Mouse (Mus musculus) bone marrow, adult 2 months (tissue): ENCODE results near the gene Naa16. TPM values are rescaled to one million over a fixed set of nuclear protein-coding genes. Genes with fewer than 3 reads are reported as not detected.

ENCODE experiments used
- H3K27ac ChIP-seq: fragments of 200-500 bp; 2 replicates; pipeline ENCODE4 v1.5.1; 2012; ENCODE audit warnings: low read depth, mild to moderate bottlenecking, control low read depth, inconsistent platforms, low read length; ENCODE audit not compliant: control insufficient read depth, poor library complexity, insufficient read depth
- H3K4me1 ChIP-seq: fragments of 200-500 bp; 2 replicates; pipeline ENCODE4 v1.6.1; 2011; ENCODE audit warnings: low read length; ENCODE audit not compliant: control insufficient read depth, insufficient read depth
- H3K4me3 ChIP-seq: fragments of 200-500 bp; replicated peaks from 2 replicates; pipeline ENCODE3; 2011; ENCODE audit warnings: mild to moderate bottlenecking, low read depth, low read length, control low read depth; ENCODE audit not compliant: control insufficient read depth
- CTCF ChIP-seq: fragments of 200-500 bp; IDR thresholded peaks from 2 replicates; pipeline ENCODE4 v1.5.1; 2011; ENCODE audit warnings: low read length, control low read depth; ENCODE audit not compliant: control insufficient read depth, insufficient read depth
- POLR2A ChIP-seq: fragments of 200-500 bp; IDR thresholded peaks from 2 replicates; pipeline ENCODE4 v1.6.1; 2011; ENCODE audit warnings: low read depth, mild to moderate bottlenecking, control low read depth, low read length, borderline replicate concordance; ENCODE audit not compliant: control insufficient read depth
- WGBS: fragments of 180-500 bp; shearing (Covaris S2); methylation state at CpG from one replicate; pipeline ENCODE4 v1.1.7; 2018; 5-methylcytosine and 5-hydroxymethylcytosine counted together
- polyA plus RNA-seq: library from polyadenylated mRNA; stranded (reverse); fragments of >200 nt; gene quantifications from 2 replicates; pipeline ENCODE4 v1.2.4, GENCODE M21; 2011; ENCODE audit warnings: low replicate concordance; ENCODE audit not compliant: missing spikeins, insufficient read depth, insufficient read length

Naa16 gene
- polyA plus RNA-seq, 1 experiment = 18.1 TPM

GRCm38 (mm10) chr14:79298314-79298992, 92.1 kb downstream of the Naa16 start:
- H3K27ac ChIP-seq = no peak overlapping the region
- TF ChIP-seq CTCF (no peak), POLR2A (no peak)
- peak overlapping the region; percentile 9 for H3K4me3 ChIP-seq
- peaks cover 9% of the 10 kb centered on the region for H3K4me1 ChIP-seq
- 51% methylated on average over 7 of the region's 7 CpGs for WGBS

- WGBS = 11% methylated on average over 5 of the region's 5 CpGs
- H3K4me1 ChIP-seq = peaks cover 12% of the 10 kb centered on the region
- H3K4me3 ChIP-seq = no peak overlapping the region
- peak overlapping the region; percentile 56 for H3K27ac ChIP-seq
- TF ChIP-seq POLR2A (no peak), CTCF (no peak)
These were observed 93.7 kb downstream of the Naa16 start for GRCm38 (mm10) chr14:79296836-79297235.

- 54% methylated on average over 7 of the region's 7 CpGs for WGBS
- H3K4me1 ChIP-seq = peaks cover 13% of the 10 kb centered on the region
- TF ChIP-seq CTCF = no peak
- no peak for TF ChIP-seq POLR2A
- peak overlapping the region; percentile 56; the same call in 1 of the 2 replicates for H3K27ac ChIP-seq
- H3K4me3 ChIP-seq = peak overlapping the region; percentile 32
These were observed 94.4 kb downstream of the Naa16 start for GRCm38 (mm10) chr14:79296201-79296600.

GRCm38 (mm10) chr14:79295579-79295978, 95.0 kb downstream of the Naa16 start:
- peak overlapping the region; percentile 56 for H3K27ac ChIP-seq
- 64% methylated on average over 9 of the region's 9 CpGs for WGBS
- H3K4me3 ChIP-seq = peak overlapping the region; percentile 20

GRCm38 (mm10) chr14:79294950-79295349, 95.6 kb downstream of the Naa16 start:
- no peak for TF ChIP-seq POLR2A
- TF ChIP-seq CTCF = no peak
- Histone ChIP-seq H3K4me3 (no peak overlapping the region), H3K27ac (peak overlapping the region; percentile 2; the same call in 1 of the 2 replicates), H3K4me1 (peaks cover 13% of the 10 kb centered on the region)
- 32% methylated on average over 5 of the region's 5 CpGs for WGBS

More at GRCm38 (mm10) chr14:79295579-79295978, 95.0 kb downstream of the Naa16 start:
- TF ChIP-seq CTCF (no peak), POLR2A (no peak)
- peaks cover 13% of the 10 kb centered on the region for H3K4me1 ChIP-seq

DNA sequence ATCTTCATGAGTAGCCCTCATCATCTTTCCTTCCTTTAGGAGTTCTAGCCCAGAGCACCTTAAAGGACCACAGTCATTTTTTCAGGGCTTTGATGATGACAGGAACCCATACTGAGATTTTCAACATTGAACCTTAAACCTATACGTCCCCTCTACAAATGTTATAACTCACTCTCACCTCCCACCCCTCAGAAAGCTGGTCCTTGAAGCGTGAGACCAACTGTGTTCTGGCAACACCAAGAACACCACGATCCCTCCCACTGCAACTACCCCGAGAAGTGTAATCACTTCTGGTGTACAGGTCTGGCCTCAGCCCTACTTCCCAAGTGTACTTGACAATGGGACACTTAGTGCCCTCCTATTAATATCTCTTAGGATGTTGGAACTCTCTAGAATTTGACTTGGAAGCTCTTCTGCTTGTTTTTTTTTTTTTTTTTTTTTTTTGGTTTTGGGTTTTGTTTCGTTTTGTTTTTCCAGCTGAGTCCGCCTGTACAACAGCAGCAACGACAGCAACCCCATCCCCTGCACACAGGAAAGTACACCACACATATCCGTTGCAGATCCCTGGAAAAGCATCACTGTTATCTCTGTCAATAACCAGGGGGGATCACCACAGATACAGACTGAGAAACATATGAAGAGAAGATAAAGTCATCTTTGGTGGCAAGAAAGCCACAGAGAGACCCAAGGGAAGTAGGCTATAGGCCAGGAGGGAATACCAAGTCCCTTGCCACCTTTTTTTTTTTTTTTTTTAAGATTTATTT, 96.3 kb downstream of the Naa16 start:
- no peak for TF ChIP-seq POLR2A
- no peak for TF ChIP-seq CTCF
- peak overlapping the region; percentile 30 for H3K4me3 ChIP-seq
- H3K27ac ChIP-seq = peak overlapping the region; percentile 72
- WGBS = 24% methylated on average over 8 of the region's 8 CpGs
- peaks cover 13% of the 10 kb centered on the region for H3K4me1 ChIP-seq

DNA sequence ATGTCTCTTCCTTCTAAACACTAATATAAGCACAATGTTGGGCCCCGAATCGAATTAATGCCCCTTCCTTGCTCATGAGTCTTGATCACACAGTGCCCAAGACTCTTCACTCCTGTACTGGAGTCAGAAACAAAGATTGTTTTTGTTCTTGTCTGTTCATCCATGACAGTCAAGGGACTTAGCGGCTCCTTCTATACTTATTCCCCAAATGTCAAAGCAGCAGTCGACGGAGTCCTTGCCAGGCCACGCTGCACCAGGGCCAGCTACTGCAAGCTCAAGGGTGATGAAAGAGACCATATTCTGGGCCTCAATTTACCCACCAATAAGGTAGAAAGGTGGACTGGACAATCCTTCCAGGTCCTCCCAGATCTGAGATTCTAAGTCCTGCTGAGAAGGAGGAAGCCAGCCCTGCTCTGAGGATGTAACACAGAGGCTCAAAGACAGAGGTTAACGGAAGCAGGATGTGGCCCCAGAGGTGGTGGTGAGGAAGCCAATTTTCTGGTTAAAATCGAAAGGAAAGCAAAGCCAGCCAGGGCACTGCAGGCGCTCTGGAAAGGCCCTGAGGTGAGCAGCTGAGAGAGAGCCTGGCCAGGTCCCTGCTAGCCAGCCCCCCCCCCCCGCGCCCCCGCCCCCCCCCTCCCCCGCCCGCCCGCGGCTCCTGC, 97.3 kb downstream of the Naa16 start:
- peaks cover 13% of the 10 kb centered on the region for H3K4me1 ChIP-seq
- H3K27ac ChIP-seq = peak overlapping the region; percentile 77
- peak overlapping the region; percentile 9 for H3K4me3 ChIP-seq
- TF ChIP-seq POLR2A = no peak
- no peak for TF ChIP-seq CTCF
- WGBS = 36% methylated on average over 11 of the region's 16 CpGs

GRCm38 (mm10) chr14:79291629-79292028, 98.9 kb downstream of the Naa16 start:
- Histone ChIP-seq H3K4me1 (peaks cover 14% of the 10 kb centered on the region), H3K27ac (no peak overlapping the region; the same call in 1 of the 2 replicates), H3K4me3 (no peak overlapping the region)
- TF ChIP-seq POLR2A = no peak
- no peak for TF ChIP-seq CTCF
- WGBS = 87% methylated on average over 4 of the region's 4 CpGs
